Mouse (Mus musculus) adrenal gland, postnatal 36 days (tissue): Measurements from ENCODE around the gene Zbed4. TPM values are rescaled to one million over a fixed set of nuclear protein-coding genes. Genes with fewer than 3 reads are reported as not detected.
A peak's percentile ranks its signal among the peaks of the same experiment; 100 is the strongest.
"Not testable (repeated sequence)": the region's sequence is repeated elsewhere in the genome, so short reads cannot be mapped to it uniquely, and the experiment has no call there.

Source experiments
- DNase-seq, 2 experiments: peaks; one replicate each; pipeline ENCODE4 v3.0.0; 2021; ENCODE audit warnings: mixed read lengths in 1 of 2
- total RNA-seq, 2 experiments: library from RNA; stranded (reverse); gene quantifications; 2 replicates each; pipeline ENCODE4 v1.2.3; 2021

Zbed4 gene
- total RNA-seq, 2 experiments from 2014 or later, result 9.6 to 11.3 TPM

DNA sequence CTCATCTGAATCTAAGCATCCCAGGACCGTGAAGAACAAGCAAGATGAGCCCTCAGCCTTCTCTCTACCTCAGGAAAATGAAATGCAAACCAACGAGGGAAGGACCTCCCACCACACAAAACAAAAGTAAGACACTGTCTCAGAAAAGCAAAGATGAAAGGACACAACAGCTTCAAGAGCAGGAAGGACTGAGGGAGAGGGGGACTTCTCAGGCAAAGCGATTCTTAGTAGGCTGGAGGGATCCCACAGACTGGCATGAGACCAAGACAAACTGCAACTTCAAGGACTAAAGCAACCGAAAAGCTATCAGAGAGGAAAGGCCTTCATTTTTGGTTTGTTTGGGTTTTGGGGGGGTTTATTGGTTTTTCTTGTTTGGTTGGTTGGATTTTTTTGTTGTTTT is 15.3 kb upstream of the Zbed4 start:
- peak; percentile 34 to 44 for DNase-seq

DNA sequence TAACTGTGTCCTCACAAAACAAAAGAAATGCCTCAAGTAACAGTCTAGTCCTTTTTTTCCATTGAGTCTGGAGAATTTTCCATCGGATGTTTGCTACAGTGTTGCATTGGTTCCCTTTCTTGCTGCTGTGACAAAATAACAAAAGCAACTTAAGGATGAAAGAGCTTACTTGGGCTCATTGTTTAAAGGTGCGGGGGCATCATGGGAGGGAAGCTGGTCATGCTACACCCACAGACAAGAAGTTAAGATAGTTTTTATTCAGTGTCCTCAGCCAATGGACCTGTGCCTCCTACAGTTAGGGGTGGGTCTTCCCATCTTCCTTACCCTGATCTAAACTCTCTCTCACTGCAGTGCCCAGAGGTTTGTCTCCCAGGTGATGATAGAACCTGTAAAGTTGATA is 13.0 kb upstream of the Zbed4 start:
- no peak for DNase-seq

DNA sequence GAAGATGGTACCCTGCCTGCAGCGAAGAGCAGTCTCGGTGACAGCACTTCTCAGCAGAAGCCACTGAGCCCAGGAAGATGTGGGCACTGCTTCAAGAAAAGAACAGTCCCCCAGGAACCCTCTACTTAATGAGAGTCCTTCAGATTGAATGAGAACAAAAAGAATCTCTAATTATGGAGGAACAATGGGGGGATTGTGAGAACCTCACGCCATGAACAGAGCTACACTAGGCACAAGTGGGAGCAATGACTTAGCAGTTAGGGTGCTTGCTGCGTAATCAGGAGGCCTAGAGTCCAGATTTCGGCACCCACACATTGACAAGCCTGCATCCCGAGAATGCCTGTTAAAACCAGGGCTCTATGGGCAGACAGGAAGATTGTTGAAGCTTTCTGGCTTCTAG is 10.1 kb upstream of the Zbed4 start:
- DNase-seq, result no peak

DNA sequence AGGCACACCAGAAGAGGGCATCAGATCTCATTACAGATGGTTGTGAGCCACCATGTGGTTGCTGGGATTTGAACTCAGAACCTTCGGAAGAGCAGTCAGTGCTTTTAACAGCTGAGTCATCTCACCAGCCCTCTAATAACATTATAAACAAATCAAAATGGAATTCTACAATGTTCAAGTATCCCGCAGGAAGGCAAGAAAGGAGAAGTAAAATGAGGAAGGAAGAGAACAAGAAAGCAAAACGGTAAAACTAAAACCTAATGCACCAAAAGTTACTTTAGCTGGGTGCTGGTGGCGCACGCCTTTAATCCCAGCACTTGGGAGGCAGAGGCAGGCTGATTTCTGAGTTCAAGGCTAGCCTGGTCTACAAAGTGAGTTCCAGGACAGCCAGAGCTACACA is 8.1 kb upstream of the Zbed4 start:
- DNase-seq, result not testable (repeated sequence)

DNA sequence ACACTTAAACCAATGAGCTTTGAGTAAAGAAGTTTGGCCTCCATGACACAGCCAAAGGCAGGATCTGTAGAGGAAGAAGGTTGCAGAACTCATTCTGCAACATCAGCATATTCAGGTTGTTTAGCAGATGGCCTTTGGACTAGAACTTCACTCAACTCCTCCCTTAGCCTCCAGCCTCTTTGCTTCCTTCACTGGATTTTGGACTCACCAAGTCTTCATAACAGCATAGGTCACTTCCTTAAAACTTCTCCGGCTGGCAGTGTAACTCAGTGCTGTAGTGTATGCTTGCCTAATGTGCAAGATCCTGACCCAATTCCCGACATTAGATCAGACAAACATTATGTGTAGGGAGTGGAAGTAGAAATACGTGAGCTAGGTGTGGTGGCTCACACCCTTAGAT is 6.1 kb upstream of the Zbed4 start:
- DNase-seq, result no peak

DNA sequence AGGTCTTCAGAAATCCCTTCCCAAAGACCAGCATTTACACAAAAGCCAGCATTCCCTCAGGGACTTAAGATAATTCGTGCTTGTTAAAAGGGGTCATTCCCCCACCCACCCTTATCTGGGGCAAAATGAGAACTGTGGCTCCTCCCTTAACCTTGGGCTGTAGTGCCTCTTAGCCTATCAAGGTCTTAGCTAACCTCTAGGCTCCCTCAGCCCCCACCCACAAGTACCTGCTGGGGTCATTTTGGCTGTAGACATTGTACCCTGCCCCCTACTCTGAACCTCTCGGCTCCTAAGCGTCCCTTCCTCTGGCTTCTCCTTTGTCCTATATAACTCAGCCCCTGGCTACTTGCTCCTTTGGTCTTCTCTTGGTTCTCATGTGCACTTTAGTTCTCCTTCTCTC is 5.5 kb upstream of the Zbed4 start:
- no peak for DNase-seq

DNA sequence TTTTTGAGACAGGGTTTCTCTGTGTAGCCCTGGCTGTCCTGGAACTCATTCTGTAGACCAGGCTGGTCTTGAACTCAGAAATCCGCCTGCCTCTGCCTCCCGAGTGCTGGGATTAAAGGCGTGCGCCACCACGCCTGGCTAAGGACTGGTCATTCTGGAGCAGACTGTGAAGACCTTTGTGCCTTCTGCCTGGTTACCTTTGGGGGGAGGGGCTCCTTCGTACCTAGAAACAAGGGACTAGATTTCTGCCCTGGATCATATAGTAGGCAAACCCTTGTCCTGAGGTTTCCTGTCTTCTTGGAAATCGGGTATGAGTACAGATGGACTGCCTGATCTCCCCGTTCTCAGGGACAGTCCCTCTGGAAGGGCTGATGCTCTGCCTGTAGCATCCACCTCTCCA is 1.8 kb upstream of the Zbed4 start:
- not testable (repeated sequence) for DNase-seq

DNA sequence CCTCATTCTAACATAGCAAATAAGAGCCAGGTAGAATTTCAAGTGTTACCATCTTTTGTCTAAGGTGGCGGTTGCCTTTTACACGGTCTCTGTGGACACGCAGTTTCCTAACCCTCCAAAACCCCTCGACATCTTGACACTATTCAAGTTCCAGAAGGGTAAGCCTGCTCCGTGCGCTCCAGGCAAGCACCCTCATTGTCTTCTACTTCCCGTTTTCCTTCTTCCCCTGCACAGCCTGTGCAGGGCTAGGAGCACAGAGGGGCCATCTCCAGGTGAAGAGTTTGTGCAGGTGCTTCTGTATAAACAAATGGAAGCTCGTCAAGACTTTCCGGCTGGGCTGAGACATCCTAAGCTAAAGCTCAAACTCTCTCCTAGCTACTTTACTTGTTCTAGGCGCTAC is 1.4 kb upstream of the Zbed4 start:
- no peak for DNase-seq

DNA sequence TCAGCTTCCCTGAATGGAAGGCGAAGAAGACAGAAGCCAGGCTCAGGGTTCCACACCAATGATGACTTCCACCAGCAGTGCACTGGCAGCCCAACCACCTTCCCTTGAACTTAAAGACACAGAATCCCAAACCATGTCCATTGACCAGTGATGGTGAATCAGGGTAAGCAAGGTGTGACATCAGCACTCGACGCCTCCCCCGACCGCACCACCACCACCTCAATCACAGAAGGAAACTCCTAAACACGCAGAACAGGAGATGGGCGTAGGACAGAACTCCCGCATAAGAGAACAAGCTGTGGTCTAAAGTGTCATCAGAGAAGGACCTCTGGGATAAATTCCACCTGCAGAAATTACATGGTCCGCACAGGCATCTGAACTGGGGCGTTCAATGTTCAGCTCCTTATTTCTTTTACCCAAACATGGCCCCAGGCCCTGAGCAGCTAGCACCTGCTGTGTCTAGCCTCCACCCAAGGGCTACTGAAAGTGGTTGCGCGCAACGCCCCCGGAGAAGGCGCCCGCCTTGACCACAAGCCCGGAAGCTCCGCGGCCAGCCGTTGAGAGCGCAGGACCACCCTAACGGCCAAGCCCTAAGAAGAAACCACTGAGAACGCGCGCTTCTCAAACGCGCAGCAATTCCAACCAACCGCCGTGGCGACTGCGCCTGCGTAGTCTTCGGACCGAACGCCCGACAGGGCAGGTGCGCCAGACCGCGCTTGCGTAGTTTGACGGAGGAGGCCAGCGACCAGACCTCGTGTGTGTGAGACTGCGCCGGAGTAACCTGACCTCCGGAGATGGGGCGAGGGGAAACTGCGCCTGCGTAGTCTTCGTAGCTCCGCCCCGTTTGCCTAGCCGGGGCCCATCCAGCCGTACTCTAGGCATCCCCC is 540 bp upstream of the Zbed4 start:
- DNase-seq, result peak; percentile 99

DNA sequence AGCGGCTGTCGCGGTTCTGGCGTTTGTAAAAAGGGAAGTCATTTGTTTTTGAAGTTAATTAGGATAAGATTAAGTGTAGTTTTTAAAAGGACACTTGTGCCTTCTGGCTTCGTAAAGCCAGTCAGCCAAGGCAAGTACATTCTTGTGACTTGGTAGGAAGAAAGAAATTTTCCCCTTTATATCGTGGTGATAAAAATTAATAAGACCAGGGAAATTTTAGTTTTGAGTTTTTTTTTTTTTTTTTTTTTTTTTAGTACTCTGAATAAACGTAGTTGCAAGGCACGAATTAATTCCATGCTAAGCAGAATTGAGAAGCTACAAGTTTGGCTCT is 908 bp downstream of the Zbed4 start:
- no peak for DNase-seq

DNA sequence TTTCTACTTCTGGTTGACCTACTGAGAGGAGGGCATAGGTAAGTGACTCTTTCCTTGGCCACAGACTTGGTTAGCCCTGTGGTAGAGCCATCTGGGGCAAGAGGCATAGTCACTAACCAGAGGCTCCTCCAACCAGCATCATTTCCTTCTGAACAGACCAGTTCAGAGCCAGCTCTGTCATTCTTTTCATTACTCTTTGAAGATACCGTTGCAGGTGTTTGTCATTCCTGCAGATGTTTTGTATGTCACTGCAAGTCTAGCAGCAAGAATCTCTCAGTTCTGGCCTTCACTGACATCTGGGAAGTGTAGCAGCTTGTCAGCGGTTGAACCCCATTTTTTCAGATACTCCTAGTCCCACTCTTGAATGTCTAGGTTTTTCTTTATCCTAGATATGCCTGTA is 3.4 kb downstream of the Zbed4 start:
- DNase-seq, result no peak

DNA sequence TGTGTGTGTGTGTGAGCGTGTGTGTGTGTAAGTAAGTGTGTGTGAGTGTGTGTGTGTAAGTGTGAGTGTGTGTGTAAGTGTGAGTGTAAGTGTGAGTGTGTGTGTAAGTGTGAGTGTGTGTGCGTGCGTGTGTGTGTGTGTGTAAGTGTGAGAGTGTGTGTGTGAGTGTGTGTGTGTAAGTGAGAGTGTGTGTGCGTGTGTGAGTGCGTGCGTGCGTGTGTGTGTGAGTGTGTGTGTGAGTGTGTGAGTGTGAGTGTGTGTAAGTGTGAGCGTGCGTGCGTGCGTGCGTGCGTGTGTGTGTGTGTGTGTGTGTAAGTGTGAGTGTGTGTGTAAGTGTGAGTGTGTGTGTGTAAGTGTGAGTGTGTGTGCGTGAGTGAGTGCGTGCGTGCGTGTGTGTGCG is 4.3 kb downstream of the Zbed4 start:
- DNase-seq, result no peak

DNA sequence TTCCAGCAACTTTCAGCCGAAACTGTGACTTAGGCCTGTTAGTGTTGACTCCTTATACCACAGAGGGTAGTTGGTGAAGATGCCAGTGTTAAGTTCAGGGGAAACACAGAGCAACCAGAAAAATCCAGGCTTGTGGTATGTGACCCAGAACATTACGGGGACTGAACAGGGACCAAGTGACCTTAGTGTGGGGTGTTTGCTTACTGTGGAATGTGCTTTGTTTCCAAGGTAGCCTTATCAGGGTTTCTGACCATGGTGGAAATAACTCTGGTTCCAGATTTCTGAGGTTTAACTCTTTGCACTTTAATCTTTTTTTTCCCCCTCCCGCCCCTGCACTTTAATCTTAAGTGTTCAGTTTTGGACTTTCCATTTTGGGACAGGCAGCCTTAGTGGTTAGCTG is 6.6 kb downstream of the Zbed4 start:
- no peak for DNase-seq

DNA sequence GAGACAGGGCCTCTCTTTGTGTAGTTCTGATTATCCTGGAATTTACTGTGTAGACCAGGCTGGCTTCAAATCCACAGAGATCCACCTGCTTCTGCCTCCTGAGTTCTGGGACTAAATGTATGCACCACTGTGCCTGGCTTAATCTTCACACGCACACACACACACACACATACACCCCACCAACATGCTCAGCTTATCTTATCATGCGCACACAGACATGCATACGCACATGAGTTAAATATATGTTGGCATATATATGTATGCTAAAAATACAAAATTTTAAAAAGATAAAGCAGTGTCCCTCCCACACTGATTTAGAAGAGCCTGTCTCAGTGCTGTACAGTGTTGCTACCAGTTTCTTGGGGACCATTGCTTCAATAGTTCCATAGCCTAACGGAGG is 10.1 kb downstream of the Zbed4 start:
- no peak for DNase-seq

DNA sequence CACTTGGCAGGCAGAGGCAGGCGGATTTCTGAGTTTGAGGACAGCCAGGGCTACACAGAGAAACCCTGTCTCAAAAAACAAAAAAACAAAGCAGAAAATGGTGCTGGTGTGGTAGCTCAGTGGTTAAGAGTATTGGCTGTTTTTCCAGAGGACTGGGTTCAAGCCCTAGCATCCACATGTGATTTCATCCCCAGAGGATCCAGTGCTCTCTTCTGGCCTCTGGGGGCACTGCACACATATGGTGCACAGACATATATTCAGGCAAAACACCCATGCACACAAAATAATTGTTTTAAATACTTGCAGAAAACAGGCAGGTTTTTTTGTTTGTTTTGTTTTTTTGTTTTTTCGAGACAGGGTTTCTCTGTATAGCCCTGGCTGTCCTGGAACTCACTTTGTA is 14.7 kb downstream of the Zbed4 start:
- DNase-seq, result not testable (repeated sequence)

DNA sequence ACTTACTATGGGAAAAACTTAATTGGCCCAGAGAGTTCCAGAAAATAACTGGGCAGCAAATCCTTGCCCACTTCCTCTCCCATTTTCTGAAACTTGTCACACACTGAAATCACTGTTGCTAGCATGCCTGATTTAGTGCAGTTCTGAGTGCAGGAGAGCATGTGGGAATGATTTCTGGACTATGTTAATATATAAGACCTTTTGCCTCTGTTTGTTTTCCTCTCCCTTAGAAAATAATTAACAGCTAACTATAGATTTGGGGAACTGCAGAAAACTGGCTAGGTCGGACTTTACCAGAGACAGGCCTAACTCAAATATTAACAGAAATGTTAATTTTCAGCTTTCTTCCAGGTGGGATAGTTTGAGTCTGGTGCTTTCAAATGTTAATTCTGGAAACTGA is 17.1 kb downstream of the Zbed4 start:
- no peak for DNase-seq

DNA sequence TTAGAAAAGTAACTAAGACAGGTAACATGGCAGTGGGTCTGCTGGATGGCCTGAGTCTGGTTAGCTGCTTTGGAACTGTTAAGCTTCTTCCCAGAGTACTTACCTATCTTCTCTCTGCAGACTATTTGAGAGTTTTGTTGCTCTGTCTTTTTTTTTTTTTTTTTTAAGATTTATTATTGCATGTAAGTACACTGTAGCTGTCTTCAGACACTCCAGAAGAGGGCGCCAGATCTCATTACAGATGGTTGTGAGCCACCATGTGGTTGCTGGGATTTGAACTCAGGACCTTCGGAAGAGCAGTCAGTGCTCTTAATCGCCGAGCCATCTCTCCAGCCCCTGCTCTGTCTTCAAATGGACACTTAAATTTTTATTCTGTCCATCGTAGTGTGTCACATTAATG is 23.2 kb downstream of the Zbed4 start:
- not testable (repeated sequence) for DNase-seq

DNA sequence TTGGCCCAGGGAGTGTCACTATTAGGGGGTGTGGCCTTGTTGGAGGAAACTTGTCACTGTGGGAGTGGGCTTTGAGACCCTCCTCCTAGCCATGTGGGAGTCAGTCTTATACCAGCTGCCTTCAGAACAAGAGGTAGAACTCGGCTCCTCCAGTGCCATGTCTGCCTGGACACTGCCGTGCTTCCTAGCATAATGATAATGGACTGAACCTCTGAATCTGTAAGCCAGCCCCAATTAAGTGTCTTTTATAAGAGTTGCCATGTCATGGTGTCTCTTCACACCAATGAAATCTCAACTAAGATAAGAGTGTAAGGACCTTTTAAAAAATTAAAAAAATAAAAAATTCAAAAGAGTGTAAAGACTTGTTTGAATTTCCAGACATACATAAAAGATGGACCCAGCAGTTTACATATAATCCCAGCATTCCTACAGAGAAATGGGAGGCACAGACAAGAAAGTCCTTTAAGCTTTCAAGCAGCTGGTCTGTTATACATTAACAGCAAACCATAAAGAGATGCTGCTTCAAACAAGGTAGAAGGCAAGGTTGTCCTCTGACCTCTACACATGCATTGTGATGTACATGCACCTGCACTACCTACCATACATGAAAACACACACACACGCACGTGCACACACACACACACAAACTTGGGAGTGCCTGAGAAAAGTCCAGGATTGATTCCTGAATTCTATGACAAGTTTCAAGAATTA is 40.8 kb downstream of the Zbed4 start:
- DNase-seq, result no peak

DNA sequence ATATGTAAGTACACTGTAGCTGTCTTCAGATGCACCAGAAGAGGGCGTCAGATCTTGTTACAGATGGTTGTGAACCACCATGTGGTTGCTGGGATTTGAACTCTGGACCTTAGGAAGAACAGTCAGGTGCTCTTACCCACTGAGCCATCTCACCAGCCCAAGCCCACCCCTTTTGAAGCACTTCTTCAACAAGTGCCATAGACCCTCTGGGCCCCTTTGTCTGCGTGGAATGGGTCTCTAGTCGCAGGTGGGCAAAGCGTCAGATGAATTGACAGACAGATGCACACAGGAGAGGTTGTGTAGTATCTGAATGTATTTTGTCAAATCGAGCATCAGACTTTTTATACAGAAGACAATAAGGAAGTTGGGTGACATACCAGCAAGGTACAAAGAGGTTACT is 43.3 kb downstream of the Zbed4 start:
- DNase-seq, result not testable (repeated sequence)

DNA sequence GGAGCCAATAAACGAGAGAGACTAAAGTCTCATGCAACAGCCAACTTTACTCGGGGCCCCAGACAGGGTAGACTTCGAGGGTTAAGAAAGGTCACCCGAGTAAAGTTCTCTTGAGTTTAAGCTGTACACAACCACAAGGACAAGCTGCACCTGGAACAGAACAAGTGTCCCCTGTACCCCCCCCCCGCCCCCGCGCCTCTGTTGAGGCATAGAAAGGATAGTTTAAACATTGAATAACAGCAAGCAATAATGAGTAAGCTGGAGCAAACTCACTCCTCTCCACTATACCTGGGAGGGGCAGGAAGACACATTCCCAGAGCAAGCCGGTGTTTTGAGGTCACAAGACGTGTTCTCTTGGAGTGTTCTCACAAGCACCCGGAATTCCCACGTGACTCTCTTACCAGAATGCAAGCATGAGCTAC is 48.5 kb downstream of the Zbed4 start:
- no peak for DNase-seq

DNA sequence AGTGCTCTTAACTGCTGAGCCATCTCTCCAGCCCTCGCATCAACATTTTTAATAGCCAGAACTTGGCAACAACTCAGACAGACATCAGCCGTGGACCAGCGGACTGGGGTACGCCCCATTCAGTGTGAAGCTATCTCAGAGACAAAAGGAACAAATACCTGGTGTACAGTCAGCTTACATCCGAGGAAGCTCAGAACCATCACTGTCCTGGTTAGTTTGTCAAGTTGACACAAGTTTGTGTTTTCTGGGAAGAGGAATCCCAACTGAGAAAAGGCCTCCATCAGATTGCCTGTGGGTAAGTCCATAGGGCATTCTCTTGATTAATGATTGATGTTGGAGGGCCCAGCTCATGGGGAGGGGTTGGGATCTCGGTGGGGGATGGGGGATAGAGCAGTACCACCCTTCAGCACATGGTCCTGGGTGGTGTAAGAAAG is 49.5 kb downstream of the Zbed4 start:
- DNase-seq, result no peak

DNA sequence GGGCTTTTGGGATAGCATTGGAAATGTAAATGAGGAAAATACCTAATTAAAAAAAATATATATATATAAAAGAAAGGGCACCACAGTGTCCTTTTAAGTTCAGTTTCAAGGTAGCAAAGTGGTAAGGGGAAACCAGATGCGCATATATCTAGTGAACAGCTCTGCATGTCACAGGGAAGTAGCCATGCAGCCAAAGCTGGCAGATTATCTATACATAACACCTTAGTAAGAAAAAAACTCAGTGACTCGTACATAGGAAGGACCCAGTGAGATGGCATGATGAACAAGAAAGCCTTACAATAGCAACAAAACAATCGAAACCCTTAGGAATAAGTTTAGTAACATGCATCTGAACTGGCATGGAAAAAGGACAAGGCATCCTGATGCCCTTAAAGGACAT is 50.4 kb downstream of the Zbed4 start:
- no peak for DNase-seq

DNA sequence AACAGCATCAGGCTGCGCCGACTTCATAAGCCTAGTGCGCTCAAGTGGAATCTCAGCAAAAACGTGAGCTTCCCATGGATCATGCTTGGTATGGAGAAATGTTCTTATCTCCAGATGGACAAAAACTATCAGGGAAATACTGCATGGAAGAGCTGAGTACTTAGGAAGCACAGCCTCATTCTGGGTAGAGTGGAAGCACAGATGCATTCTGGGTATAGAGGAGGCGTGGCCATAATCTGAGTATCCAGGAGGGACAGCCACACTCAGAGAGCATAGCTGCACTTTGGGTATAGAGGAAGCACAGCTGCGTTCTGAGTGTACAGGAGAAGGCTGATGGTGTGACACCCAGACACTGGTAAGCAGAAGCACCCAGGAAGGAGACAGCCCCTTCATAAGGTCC is 50.9 kb downstream of the Zbed4 start:
- no peak for DNase-seq

DNA sequence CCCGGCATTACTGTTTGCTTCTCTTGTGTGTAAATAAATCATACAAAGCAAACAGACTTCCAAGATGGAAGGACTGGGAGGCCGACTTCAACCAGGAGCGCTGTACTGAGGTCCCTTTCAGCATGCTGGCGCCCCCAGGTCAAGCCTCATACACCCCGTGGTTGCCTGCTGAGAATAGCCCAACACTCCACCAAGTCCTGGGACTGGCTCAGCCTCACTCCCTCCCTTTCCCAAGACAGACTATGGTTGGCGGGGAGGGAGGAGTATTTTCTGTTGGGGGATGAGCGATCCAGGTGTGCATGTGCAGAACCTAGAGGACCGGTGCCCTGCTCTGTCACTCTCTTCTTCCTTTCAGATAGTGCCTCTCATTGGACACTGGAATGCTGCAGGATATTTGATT is 56.7 kb downstream of the Zbed4 start:
- no peak for DNase-seq
